Mouse (Mus musculus) E14TG2a.4 (cell line): ENCODE results near the gene Mgam.

Experiments
- CTCF ChIP-seq: conservative IDR thresholded peaks from 2 replicates; pipeline ENCODE4 v1.5.1; 2014; ENCODE audit warnings: low read length
- NANOG ChIP-seq: IDR thresholded peaks from 2 replicates; pipeline ENCODE4 v1.6.1; 2014; ENCODE audit warnings: borderline replicate concordance, low read length, mixed read lengths
- POU5F1 ChIP-seq: IDR thresholded peaks from 2 replicates; pipeline ENCODE4 v1.6.1; 2014; ENCODE audit warnings: low read length, borderline replicate concordance

DNA sequence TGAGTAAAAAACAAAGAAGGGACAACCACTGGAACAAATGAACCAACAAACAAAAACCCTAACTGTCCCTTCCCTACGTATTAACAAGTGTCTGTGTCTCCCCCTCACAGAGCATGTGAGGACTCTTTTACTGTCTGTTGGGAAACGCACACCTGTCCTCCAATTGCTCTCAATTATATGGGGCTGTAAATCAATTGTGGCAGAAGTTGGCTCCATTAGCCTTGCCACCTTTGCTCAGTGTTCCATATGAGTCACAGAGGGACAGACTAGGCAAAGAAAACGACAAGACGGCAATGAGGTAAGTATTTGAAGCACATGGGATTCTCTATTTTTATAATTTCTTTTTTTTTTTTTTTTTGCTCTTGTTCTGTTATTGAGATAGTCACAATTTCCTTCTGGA, 149.8 kb downstream of the Mgam start:
- TF ChIP-seq CTCF (no peak), POU5F1 (no peak), NANOG (no peak)
